Mouse (Mus musculus) limb, embryonic 10.5 days (tissue): ENCODE measurements around the gene Fbxl21. TPM values are rescaled to one million over a fixed set of nuclear protein-coding genes. Genes with fewer than 3 reads are reported as not detected.

Experiments
- DNase-seq: peaks from one replicate; pipeline ENCODE4 v3.0.0-alpha.2; 2017; ENCODE audit warnings: low spot score
- H3K27ac ChIP-seq: fragments of 300-500 bp; sonication (generic); 2 replicates; pipeline ENCODE4 v1.5.1; 2016; ENCODE audit warnings: mild to moderate bottlenecking
- H3K27me3 ChIP-seq: fragments of 300-500 bp; sonication (generic); 2 replicates; pipeline ENCODE4 v1.6.1; 2016; ENCODE audit warnings: low read depth, mild to moderate bottlenecking; ENCODE audit not compliant: poor library complexity, severe bottlenecking
- H3K36me3 ChIP-seq: fragments of 300-500 bp; sonication (generic); 2 replicates; pipeline ENCODE4 v1.6.1; 2016; ENCODE audit warnings: mild to moderate bottlenecking, moderate library complexity
- H3K4me1 ChIP-seq: fragments of 300-500 bp; sonication (generic); 2 replicates; pipeline ENCODE4 v1.6.1; 2016
- H3K4me3 ChIP-seq: fragments of 300-500 bp; sonication (generic); 2 replicates; pipeline ENCODE4 v1.5.1; 2016; ENCODE audit warnings: mild to moderate bottlenecking, moderate library complexity
- H3K9me3 ChIP-seq: fragments of 300-500 bp; sonication (generic); replicated peaks from 2 replicates; pipeline ENCODE4 v1.6.1; 2016; ENCODE audit warnings: mild to moderate bottlenecking
- WGBS: fragments of 180-500 bp; shearing (Covaris S2); methylation state at CpG from one replicate; pipeline ENCODE4 v1.1.7; 2016; 5-methylcytosine and 5-hydroxymethylcytosine counted together
- polyA plus RNA-seq: library from polyadenylated mRNA; unstranded; fragments of >200 nt; fragmentation: Nextera tagmentation; extraction: Ambion mirVana; gene quantifications from 2 replicates; pipeline ENCODE4 v1.2.1, GENCODE M21; 2016

Gene Fbxl21
- polyA plus RNA-seq, 1 experiment from 2014 or later: 1.4 TPM

DNA sequence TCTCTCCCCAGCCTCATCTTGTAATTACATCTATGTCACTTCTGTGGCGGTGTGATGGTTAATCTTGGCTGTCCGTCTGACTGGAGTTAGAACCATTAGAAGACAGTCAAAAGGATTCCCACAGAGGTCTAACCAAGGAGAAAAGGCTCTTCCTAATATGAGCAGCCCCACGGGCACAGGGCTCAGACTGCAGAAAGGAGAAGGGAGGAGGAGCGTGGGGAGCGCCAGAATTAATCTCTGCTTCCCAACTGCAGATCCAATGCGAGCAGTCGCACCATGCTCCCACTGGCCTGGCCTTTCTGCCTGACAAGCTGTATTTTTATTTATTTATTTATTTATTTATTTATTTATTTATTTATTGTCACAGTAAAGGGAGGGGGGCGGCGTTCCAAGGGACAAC lies 21.5 kb downstream of the Fbxl21 start:
- Histone ChIP-seq H3K9me3 (no peaks in the 10 kb centered on the region), H3K4me3 (no peak overlapping the region), H3K36me3 (no peaks in the 10 kb centered on the region), H3K27ac (no peak overlapping the region), H3K27me3 (no peaks in the 10 kb centered on the region), H3K4me1 (no peaks in the 10 kb centered on the region)
- peak; percentile 12 for DNase-seq
- 80% methylated on average over 9 of the region's 9 CpGs for WGBS

GRCm38 (mm10) chr13:56544956-56545355 lies 22.7 kb downstream of the Fbxl21 start:
- Histone ChIP-seq H3K4me1 (no peaks in the 10 kb centered on the region), H3K4me3 (no peak overlapping the region), H3K36me3 (no peaks in the 10 kb centered on the region), H3K27me3 (no peaks in the 10 kb centered on the region), H3K9me3 (no peaks in the 10 kb centered on the region), H3K27ac (no peak overlapping the region)
- WGBS: 85% methylated on average over 3 of the region's 3 CpGs
- peak; percentile 7 for DNase-seq

- H3K4me3 ChIP-seq: no peak within 1 kb of the TSS
- no peaks in the 10 kb centered on the region for H3K27me3 ChIP-seq
- H3K9me3 ChIP-seq: no peaks in the 10 kb centered on the region
- no peak within 1 kb of the TSS for H3K27ac ChIP-seq
- H3K36me3 ChIP-seq: no peaks in the 10 kb centered on the region
- H3K4me1 ChIP-seq: peaks cover 6% of the 10 kb centered on the region
- DNase-seq: no peak
- 76% methylated on average over 9 of the region's 9 CpGs for WGBS
These were observed 26.1 kb downstream of the Fbxl21 start, which contains the start of gene Lect2 for GRCm38 (mm10) chr13:56548401-56548800. TSS of gene Lect2 (minus strand) at chr13:56548502.

DNA sequence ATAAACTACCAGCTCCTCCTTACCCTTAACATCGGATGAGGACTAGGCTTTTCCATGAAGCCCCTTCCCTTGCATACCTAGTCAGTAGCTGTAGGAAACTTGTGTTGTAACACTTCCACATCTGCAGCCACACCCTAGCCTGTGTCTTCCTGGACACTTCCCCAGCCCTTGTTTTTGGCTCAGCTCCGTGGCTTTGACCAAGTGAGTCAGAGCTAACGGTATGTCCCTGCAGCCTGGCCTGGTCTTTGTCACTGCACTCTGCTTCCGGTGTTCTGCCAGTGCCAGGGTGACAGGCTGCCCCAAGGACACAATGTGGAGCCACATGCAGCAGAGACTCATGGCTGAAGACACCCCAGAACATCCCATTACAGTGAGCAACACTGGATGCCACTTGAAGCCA lies 27.1 kb downstream of the Fbxl21 start:
- Histone ChIP-seq H3K36me3 (no peaks in the 10 kb centered on the region), H3K9me3 (no peaks in the 10 kb centered on the region), H3K4me1 (peaks cover 6% of the 10 kb centered on the region), H3K27me3 (no peaks in the 10 kb centered on the region), H3K4me3 (no peak overlapping the region), H3K27ac (no peak overlapping the region)
- DNase-seq: peak; percentile 21
- WGBS: 70% methylated on average over 4 of the region's 4 CpGs

GRCm38 (mm10) chr13:56550574-56550973 lies 28.3 kb downstream of the Fbxl21 start:
- DNase-seq: no peak
- Histone ChIP-seq H3K27me3 (no peaks in the 10 kb centered on the region), H3K9me3 (no peaks in the 10 kb centered on the region), H3K36me3 (no peaks in the 10 kb centered on the region), H3K4me3 (no peak overlapping the region), H3K27ac (no peak overlapping the region), H3K4me1 (peaks cover 6% of the 10 kb centered on the region)
- WGBS: 33% methylated on average over 1 of the region's 1 CpGs

DNA sequence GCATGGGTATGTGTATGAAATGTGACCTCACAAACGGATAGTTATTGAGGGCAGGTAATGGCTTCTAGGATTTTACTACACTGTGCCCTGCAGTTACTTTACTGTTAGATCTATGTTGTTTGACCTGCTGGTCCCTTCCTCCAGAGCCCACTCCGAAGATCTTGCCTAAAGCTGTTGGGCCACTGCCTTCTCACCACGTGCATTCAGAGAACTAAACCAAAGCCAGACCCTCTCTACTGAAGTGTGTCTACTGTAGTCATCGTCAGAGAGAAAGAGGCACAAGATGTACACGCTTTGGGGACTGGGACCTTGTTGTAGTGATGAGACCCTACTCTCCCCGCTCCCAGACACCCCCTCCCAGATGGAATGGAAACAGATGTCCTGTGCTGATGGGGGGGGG lies 29.4 kb downstream of the Fbxl21 start:
- H3K4me1 ChIP-seq: peaks cover 6% of the 10 kb centered on the region
- H3K36me3 ChIP-seq: no peaks in the 10 kb centered on the region
- no peak overlapping the region for H3K27ac ChIP-seq
- no peak overlapping the region for H3K4me3 ChIP-seq
- WGBS: 84% methylated on average over 6 of the region's 6 CpGs
- no peaks in the 10 kb centered on the region for H3K27me3 ChIP-seq
- DNase-seq: no peak
- no peaks in the 10 kb centered on the region for H3K9me3 ChIP-seq

DNA sequence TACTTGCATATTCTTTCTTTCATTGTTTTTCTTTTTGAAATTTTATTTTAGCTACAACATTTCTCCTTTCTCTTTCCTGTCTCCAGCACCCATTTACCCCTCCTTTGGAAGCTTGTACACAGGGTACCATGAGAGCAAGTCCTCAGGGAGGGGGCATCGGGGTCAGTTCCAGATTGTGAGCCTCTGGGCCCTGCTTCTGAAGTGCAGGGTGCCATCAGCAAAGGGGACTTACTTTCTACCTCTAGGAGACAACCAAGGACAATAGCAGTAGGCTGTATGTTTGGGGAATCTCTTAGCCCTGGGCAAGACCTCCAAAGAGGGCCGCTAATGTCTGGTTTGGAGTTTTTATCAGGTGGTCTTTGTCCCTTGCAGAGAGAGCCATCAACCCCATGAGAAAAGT lies 31.7 kb downstream of the Fbxl21 start:
- no peaks in the 10 kb centered on the region for H3K27me3 ChIP-seq
- no peaks in the 10 kb centered on the region for H3K36me3 ChIP-seq
- H3K4me3 ChIP-seq: no peak overlapping the region
- H3K9me3 ChIP-seq: no peaks in the 10 kb centered on the region
- no peak overlapping the region for H3K27ac ChIP-seq
- peaks cover 6% of the 10 kb centered on the region for H3K4me1 ChIP-seq
- DNase-seq: no peak
- WGBS: 48% methylated on average over 2 of the region's 2 CpGs

- no peaks in the 10 kb centered on the region for H3K9me3 ChIP-seq
- no peak overlapping the region for H3K4me3 ChIP-seq
- no peaks in the 10 kb centered on the region for H3K36me3 ChIP-seq
- no peak overlapping the region for H3K27ac ChIP-seq
- no peaks in the 10 kb centered on the region for H3K27me3 ChIP-seq
- WGBS: 15% methylated on average over 2 of the region's 2 CpGs
- DNase-seq: no peak
- H3K4me1 ChIP-seq: peaks cover 6% of the 10 kb centered on the region
These were observed 32.1 kb downstream of the Fbxl21 start for GRCm38 (mm10) chr13:56554409-56554808.

DNA sequence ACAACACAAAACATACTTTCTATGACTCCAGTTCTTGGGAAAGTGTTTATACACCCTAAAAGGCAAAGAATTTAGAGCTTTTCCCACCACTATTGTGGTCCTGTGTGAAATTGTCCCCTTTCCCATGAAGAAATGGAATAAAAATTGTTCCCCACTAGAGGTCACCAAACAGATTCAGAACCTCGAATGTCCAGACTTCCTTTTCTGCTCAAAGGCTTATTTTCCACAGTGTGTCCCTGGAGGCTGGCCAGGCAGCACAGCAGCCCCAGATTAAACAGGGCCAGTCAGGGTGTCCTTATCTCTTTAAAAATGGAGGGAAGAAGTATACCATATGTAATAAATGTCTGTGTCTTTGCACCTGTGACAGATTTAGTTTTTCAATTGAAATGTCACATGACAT lies 33.7 kb downstream of the Fbxl21 start:
- H3K36me3 ChIP-seq: no peaks in the 10 kb centered on the region
- no peaks in the 10 kb centered on the region for H3K9me3 ChIP-seq
- H3K27me3 ChIP-seq: no peaks in the 10 kb centered on the region
- DNase-seq: no peak
- 18% methylated on average over 1 of the region's 1 CpGs for WGBS
- no peak overlapping the region for H3K27ac ChIP-seq
- H3K4me1 ChIP-seq: peaks cover under 1% of the 10 kb centered on the region
- H3K4me3 ChIP-seq: no peak overlapping the region

DNA sequence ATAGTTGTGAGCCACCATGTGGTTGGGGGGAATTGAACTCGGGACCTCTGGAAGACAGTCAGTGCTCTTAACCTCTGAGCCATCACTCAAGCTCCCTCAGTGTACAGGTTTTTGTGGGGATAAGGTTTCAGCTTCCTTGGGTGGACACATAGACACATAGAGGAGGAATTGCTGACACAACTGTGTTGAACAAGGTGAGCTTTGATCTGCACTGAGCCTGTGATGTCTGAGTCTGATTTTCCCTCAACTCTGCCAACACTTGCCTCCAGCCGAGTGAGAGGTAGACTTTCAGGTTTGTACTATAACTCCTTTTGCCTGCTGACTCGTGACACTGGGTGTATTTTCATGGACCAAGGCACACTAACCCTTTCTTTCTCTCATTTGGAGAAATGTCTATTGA lies 34.4 kb downstream of the Fbxl21 start:
- no peaks in the 10 kb centered on the region for H3K36me3 ChIP-seq
- no peak for DNase-seq
- no peak overlapping the region for H3K27ac ChIP-seq
- no peaks in the 10 kb centered on the region for H3K9me3 ChIP-seq
- WGBS: 88% methylated on average over 3 of the region's 3 CpGs
- H3K4me3 ChIP-seq: no peak overlapping the region
- H3K4me1 ChIP-seq: no peaks in the 10 kb centered on the region
- H3K27me3 ChIP-seq: no peaks in the 10 kb centered on the region

DNA sequence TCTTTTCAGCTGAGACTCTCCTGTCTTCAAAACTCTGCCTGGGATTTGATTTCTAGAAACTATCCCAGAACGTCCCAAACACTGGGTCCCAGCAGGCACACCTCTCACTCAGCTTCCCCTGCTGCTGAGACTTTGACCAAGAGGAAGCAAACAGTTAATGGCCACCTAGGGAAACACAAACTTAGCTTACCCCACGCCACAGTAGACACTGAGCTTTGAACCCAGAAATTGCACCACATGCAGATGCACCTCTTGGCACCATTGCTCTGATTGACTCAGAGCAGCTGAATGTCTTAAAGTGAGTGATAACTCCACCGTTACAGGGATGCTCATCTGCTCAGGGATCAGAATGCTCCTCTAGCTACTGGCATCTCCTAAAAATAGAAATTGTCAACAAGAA lies 36.5 kb downstream of the Fbxl21 start:
- WGBS: 49% methylated on average over 3 of the region's 3 CpGs
- H3K36me3 ChIP-seq: no peaks in the 10 kb centered on the region
- H3K9me3 ChIP-seq: no peaks in the 10 kb centered on the region
- H3K27me3 ChIP-seq: no peaks in the 10 kb centered on the region
- H3K4me1 ChIP-seq: no peaks in the 10 kb centered on the region
- DNase-seq: no peak
- no peak overlapping the region for H3K4me3 ChIP-seq
- no peak overlapping the region for H3K27ac ChIP-seq

DNA sequence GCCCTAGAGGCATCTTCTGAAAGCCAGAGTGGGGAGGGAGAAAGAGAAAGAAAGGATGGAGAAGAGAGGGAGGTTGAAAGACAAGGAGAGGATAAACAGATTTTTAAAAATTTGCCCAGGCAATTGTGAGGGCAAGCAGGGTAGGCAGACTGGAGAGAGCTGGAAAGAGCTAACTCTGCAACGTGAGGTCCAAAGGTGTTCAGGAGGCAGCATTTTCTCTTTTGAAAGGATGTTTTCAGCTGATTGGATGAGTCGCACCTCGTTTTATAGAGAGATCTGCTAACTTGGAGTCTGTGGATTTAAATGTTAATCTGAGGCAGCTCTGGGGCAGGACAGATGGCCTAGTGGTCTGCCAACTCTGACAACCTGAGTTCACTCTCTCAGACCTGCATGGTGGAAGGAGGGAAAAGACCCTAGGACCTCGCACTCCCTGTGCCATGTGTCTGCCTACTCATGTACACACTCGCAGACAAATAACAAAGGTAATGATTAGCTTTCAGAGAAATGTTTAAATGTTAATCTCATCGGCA lies 37.6 kb downstream of the Fbxl21 start:
- 85% methylated on average over 6 of the region's 6 CpGs for WGBS
- no peak overlapping the region for H3K4me3 ChIP-seq
- H3K4me1 ChIP-seq: no peaks in the 10 kb centered on the region; the same call in 1 of the 2 replicates

DNA sequence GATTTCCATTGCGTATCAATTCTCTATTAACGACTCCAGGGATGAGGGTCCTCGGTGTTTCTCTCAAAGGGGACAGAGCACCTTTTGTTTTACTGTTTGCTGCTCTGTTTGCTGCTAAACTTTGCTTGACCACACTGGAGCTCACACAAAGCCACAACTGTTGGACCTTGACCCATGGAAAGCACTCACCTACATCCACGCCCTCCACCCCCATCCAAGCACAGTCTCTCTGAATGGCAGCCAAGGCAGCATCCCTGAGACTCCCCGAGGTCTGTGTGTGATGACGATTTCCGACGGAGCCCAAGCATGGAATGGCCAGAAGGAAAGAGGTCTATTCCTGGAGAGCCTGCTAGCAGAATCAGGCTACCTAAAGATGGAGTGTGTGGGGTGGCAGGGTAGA lies 38.9 kb downstream of the Fbxl21 start:
- H3K27me3 ChIP-seq: no peaks in the 10 kb centered on the region
- no peaks in the 10 kb centered on the region for H3K36me3 ChIP-seq
- peak overlapping the region; percentile 16; the same call in 1 of the 2 replicates for H3K27ac ChIP-seq
- peaks cover under 1% of the 10 kb centered on the region for H3K4me1 ChIP-seq
- H3K4me3 ChIP-seq: no peak overlapping the region
- 87% methylated on average over 8 of the region's 8 CpGs for WGBS
- DNase-seq: no peak
- H3K9me3 ChIP-seq: no peaks in the 10 kb centered on the region

More for the DNA sequence above, 37.6 kb downstream of the Fbxl21 start:
- H3K9me3 ChIP-seq: no peaks in the 10 kb centered on the region
- no peak for DNase-seq
- H3K36me3 ChIP-seq: no peaks in the 10 kb centered on the region
- no peak overlapping the region for H3K27ac ChIP-seq
- H3K27me3 ChIP-seq: no peaks in the 10 kb centered on the region

DNA sequence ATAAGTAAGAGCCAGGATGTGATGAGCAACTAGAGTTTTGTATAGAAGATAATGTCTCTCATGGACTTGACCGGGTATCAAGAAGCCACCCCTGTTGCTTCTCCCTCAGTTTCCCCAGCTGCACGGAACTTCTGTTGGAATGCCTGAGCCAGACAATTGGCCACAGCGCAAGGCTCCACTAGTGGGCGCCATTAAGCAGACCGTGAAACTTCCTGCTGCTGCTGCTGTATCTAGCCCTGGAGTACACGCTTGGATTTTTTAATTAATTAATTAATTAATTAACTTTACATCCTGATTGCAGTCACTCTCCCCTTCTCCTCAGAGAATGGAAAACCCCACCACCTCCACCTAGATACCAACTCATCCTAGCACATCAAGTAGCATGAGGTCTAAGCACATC lies 40.8 kb downstream of the Fbxl21 start:
- Histone ChIP-seq H3K27me3 (no peaks in the 10 kb centered on the region), H3K27ac (no peak overlapping the region), H3K4me3 (no peak overlapping the region), H3K36me3 (no peaks in the 10 kb centered on the region), H3K4me1 (peaks cover 8% of the 10 kb centered on the region), H3K9me3 (no peaks in the 10 kb centered on the region)
- peak; percentile 59 for DNase-seq
- 37% methylated on average over 6 of the region's 6 CpGs for WGBS
